Mouse (Mus musculus) cerebellum, postnatal 4 days (tissue): ENCODE data around the gene Kctd5.

Experiments
- DNase-seq, 2 experiments: peaks; one replicate each; pipeline ENCODE4 v3.0.0; 2022; ENCODE audit warnings: low spot score in 2 of 2, mixed read lengths in 1 of 2

The Kctd5 gene

DNA sequence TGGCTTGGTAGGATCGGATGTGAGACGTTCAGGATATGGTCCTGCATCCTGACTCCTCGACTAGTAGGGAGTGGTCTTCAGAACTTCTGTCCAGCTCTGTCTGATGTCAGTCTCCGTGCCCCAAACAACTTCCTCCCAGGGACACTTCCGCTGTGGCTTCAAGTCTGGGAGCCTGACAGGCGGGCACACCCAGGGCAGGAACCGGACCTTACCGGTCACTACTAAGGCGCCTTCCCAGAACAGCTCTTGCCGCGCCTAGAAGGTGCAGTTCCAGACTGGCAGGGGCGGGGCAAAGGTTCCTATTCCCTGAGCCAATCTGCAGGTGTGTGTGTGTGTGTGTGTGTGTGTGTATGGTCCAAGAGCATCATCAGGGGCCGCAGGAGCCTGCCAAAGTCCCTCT lies 35.9 kb downstream of the Kctd5 start:
- no peak for DNase-seq

DNA sequence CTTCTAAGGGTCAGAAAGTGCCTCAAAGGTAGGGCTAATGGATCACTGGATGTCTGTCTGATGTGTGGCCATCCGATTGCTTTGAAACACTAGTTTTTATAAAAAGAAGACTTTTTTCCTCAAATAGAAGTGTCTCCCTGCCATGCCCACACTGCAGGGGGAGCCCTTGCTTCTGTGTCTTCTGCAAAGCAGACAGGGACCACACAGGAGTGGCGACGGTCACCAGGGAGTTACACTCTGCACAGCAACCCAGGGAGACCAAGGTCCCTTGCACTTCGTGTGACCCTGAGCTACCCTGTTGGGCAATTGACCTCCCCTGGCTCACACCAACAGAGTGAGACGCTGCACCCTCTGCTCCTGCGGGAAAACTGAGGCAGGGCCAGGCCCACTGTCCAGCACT lies 36.3 kb downstream of the Kctd5 start:
- DNase-seq: no peak

DNA sequence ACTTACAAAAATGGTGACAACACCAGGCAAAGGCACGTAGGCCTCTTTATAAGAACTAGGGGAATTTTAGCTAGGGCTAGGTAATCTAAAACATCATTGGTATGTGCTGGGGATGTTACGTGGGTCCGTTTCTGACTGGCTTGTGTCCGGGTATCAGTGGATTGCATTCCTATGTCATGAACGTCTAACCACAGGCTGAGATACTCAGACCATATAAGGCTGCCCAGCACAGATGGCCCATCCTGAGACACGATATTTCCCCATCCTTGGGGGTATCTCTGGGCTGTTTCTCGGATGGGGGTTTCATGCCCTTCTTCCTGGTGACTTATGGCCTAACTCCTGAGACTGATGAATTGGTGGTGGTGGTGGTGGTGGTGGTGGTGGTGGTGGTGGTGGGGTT lies 38.2 kb downstream of the Kctd5 start:
- DNase-seq: no peak

- no peak for DNase-seq
Measured at GRCm38 (mm10) chr17:24030551-24030950, 42.7 kb downstream of the Kctd5 start.

DNA sequence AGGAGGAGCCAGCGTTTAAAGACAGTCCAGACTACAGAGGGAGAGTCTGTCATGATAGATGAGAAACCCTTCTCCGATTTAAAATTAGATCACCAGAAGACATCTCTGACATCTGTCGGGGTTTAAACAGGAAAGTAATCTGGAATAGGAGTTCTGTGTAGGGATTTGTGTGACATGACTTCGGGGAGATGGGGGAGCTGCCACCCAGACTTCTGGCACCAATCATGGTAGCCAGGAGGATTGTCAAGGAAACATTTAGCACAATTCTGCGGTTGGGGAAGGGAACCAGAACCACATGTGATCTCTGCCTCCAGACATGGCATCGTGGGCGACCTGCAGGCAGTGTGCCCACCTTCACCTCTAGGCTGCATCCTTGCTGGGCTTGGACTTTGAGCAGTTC lies 43.8 kb downstream of the Kctd5 start:
- no peak for DNase-seq

DNA sequence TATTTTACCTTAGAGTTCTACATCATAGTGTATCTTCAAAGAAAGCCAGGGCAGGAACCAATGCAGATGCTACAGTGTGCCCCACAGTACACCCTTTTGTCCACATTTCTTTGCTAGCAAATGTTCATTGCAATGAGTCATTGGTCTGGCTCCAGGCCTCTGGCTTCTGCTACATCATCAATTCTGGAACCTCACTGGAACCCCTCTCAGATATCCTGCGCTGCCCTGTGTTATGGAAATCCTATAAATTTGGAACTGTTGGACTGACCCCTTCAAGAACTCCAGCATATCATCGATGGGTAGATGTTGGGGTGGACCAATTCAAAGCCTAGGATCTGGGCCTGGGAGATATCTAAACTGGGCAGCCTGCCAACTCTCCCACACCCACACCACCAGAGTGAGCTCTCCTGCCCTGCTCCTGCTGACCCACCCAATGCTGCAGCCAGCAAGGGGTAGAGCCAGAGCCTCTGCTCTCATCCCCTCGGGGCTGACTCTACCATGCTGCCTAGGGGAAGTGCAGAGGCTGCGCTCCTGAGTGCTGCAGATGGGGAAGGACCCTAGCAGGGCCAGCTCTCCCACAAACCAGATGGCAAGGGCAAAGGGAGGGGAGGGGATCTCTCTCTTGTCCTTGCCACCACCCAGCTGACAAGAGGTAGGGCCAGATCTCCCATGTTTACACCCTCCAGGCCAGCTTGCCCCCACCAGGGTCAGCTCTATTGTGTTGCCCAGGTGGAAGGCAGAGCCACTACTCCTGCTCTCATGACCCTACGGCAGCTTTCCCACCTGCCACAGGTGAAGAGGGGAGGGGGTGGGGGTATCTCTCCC lies 51.7 kb downstream of the Kctd5 start:
- DNase-seq: no peak

- DNase-seq: no peak
Measured at GRCm38 (mm10) chr17:24020696-24021095, 52.6 kb downstream of the Kctd5 start.

DNA sequence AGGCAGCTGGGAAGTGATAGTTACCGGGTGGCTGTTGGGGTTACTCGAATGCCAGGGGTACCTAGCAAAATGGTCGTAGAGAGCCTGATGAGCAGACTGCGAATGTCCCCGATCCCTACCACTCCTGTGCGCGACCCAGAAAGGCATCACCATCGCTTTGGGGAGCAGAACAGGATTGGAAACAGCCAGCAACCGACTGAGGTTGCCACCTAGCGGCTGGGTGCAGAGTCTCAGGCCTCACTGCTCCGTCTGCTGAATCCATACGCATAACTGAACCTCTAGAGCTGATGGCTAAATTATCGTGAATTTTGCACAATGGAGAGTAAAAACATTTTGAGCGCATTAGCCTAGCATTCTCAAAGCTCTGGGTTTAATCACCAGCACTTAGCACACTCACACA lies 57.6 kb downstream of the Kctd5 start:
- DNase-seq: peak in 1 of 2 experiments; percentile 13

DNA sequence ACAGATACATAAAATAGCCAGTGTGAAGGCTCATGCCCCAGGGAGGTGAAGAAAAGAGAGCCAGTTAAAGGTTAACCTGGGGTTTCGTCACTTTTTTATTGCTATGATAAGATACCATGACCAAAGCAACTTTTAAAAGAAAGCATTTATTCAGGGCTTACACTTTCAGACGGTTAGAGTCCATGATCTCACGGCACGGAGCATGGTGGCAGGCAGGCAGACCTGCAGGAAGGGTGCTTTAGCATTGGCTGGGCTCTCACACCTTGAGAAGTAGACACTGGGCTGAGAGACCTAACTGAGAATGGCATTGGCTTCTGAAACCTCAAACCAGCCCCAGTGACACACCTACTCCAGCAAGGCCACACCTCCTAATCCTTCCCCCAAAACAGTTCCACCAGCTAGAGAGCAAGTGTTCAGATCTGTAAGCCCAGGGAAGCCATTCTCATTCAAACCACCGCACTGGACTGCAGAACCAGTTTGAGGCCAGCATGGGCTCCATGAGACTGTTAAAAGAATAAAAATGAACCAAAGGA lies 58.8 kb downstream of the Kctd5 start:
- DNase-seq: no peak

GRCm38 (mm10) chr17:24012921-24013320 lies 60.4 kb downstream of the Kctd5 start:
- DNase-seq: no peak

DNA sequence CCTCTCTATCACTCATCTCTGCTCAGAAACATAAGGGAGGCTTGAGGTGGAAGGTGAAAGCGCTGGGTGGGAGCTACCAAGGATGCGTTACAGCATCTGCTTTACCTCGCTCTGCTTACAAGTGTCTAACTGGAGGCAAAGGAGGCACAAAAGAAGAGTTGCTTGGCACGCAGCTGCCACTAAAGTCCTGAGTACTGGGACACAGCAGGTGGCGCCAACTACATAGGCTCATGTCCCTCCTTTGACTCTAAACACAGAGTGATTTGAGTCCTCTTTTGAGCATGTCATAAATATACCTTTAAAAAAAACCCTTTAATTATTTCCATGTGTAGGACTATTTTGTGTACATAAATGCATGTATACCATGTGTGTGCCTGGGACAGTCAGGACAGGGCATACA lies 63.7 kb downstream of the Kctd5 start:
- no peak for DNase-seq

- no peak for DNase-seq
Measured at GRCm38 (mm10) chr17:24008105-24008504, 65.2 kb downstream of the Kctd5 start.

DNA sequence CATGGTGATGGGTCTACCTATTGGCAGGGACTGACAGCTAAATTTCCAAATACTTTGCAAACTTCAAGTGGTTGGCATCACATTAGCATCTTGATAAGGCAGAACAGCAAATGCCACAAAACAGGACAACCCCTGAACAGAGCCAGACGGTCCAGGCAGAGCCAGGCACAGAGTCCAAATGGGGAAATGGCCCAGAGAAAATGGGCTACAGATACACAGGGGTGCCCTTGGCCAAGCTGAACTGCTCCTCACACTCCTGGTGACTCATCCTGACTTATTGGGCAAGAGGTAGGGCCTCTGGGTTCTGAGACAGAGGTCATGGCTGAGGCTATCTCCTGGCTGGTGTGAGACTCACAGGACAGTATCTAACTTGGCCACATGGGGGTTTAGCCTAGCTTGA lies 65.9 kb downstream of the Kctd5 start:
- no peak for DNase-seq

- no peak for DNase-seq
Measured at GRCm38 (mm10) chr17:24006930-24007329, 66.4 kb downstream of the Kctd5 start.

DNA sequence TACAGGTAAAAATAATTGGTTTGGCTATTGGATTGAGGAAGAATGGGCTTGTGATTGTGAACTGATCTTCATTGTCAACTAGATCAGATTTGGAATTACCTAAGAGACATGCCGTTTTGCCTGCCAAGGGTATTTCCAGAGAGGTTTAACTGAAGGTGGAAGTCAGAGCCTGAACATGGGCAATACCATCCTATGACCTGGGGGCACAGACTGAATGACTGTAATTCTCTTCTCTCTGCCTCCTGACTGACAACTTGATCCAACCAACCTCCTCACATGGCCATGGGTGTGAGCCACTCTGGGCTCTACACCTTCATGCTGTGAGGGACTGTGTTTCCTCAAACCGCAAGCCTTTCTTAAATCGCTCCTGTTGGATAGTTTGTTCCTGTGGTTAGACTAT lies 68.2 kb downstream of the Kctd5 start:
- no peak for DNase-seq

- DNase-seq: no peak
Measured at GRCm38 (mm10) chr17:24004071-24004665, 69.1 kb downstream of the Kctd5 start.

- DNase-seq: no peak
Measured at GRCm38 (mm10) chr17:24000404-24000803, 72.9 kb downstream of the Kctd5 start.

DNA sequence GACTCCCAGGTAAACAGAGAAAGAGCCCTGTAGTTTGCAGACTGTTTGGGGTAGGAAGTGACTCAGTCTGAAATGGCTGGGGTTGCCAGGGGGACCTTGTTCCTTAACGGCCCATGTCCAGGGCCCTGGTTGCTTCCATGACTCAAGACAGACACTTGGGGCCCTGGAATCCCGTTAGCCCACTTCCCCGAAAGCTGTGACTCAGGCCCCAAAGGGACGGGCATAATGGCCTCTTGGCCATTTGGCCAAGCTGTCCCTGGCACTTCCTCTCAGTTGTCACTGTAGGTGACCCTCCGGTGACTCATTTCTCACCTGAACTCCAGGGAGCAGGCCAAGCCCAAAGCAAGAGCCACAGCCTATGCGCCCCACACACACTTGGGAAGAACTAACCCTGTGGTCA lies 74.9 kb downstream of the Kctd5 start:
- no peak for DNase-seq

DNA sequence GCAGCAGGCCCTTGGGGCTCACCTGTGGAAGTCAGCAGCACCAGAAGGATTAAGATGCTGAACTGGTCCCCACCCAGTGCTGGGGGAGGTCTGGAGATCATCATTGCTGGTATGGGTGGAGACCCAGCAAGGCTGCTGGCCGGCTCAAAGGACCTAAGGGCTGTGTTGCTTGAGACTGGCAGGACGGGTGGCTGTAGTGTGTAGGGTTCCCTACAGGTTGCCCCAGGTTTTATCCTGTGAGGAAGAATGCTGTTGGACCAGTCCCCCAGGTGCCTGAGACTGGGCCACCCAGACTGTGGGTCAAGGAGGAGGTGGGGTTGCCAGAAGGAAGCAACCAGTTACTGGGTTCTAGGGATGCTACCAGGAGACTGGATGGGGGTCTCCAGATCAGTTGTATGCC lies 75.4 kb downstream of the Kctd5 start, which contains the start of gene Prss22:
TSS of gene Prss22 (minus strand) at position 200 of the 400 bp plus-strand sequence.
- DNase-seq: no peak
